Mouse (Mus musculus) liver, embryonic 14.5 days (tissue): ENCODE data around the gene Mip. TPM values are rescaled to one million over a fixed set of nuclear protein-coding genes. Genes with fewer than 3 reads are reported as not detected.
A peak's percentile ranks its signal among the peaks of the same experiment; 100 is the strongest.
"Not testable (repeated sequence)": the region's sequence is repeated elsewhere in the genome, so short reads cannot be mapped to it uniquely, and the experiment has no call there.

Source experiments
- ATAC-seq: fragments of 200-750 bp; cut with Nextera tagmentation; 2 replicates; pipeline ENCODE4 v1.8.0; 2017; ENCODE audit warnings: moderate number of reproducible peaks, mild to moderate bottlenecking, moderate library complexity; ENCODE audit not compliant: insufficient read depth
- DNase-seq, 3 experiments: peaks; one replicate each; pipeline ENCODE4 v3.0.0-alpha.2; 2012 to 2013; ENCODE audit warnings: low read depth in 3 of 3, low spot score in 3 of 3
- H3K27ac ChIP-seq: fragments of 300-500 bp; sonication (generic); 2 replicates; pipeline ENCODE4 v1.5.1; 2014; ENCODE audit warnings: moderate library complexity, mild to moderate bottlenecking, control low read depth, inconsistent platforms
- H3K27me3 ChIP-seq: fragments of 300-500 bp; sonication (generic); 2 replicates; pipeline ENCODE4 v1.6.1; 2014; ENCODE audit warnings: mild to moderate bottlenecking, low read length, moderate library complexity; ENCODE audit not compliant: control insufficient read depth, insufficient read depth
- H3K36me3 ChIP-seq: fragments of 300-500 bp; sonication (generic); replicated peaks from 2 replicates; pipeline ENCODE4 v1.6.1; 2014; ENCODE audit warnings: low read depth; ENCODE audit not compliant: control insufficient read depth, insufficient read depth
- H3K4me1 ChIP-seq, 2 experiments: fragments of 200-500 bp in 1 of 2; fragments of 300-500 bp in 1 of 2; sonication (generic) in 1 of 2; replicated peaks; 2 replicates each; pipeline ENCODE4 v1.6.1; 2012 to 2014; ENCODE audit warnings: antibody characterized with exemption in 1 of 2, inconsistent platforms in 1 of 2, low read length in 1 of 2; ENCODE audit not compliant: control insufficient read depth in 2 of 2, insufficient read depth in 2 of 2
- H3K4me2 ChIP-seq: fragments of 300-500 bp; sonication (generic); 2 replicates; pipeline ENCODE4 v1.6.1; 2014; ENCODE audit warnings: low read depth, mild to moderate bottlenecking, control low read depth, moderate library complexity
- H3K4me3 ChIP-seq, 2 experiments: fragments of 200-500 bp in 1 of 2; fragments of 300-500 bp in 1 of 2; sonication (generic) in 1 of 2; 2 replicates each; pipeline ENCODE4 v1.5.1; 2012 to 2014; ENCODE audit warnings: low read depth in 2 of 2, low read length in 2 of 2, mild to moderate bottlenecking in 2 of 2, control low read depth in 1 of 2, inconsistent platforms in 1 of 2, moderate library complexity in 1 of 2; ENCODE audit not compliant: insufficient read depth in 1 of 2
- H3K9ac ChIP-seq: fragments of 300-500 bp; sonication (generic); replicated peaks from 2 replicates; pipeline ENCODE4 v1.6.1; 2014; ENCODE audit warnings: mild to moderate bottlenecking, control low read depth, moderate library complexity
- H3K9me3 ChIP-seq: fragments of 300-500 bp; sonication (generic); 2 replicates; pipeline ENCODE4 v1.6.1; 2016; ENCODE audit warnings: low read length, mixed read lengths; ENCODE audit not compliant: control insufficient read depth
- CTCF ChIP-seq: IDR thresholded peaks from 2 replicates; pipeline ENCODE4 v1.5.1; 2016; ENCODE audit warnings: antibody characterized with exemption, low read depth, control low read depth
- EP300 ChIP-seq: IDR thresholded peaks from 2 replicates; pipeline ENCODE4 v1.6.1; 2016; ENCODE audit warnings: antibody characterized with exemption, low read depth
- WGBS: fragments of 180-500 bp; shearing (Covaris S2); extraction: QIAGEN DNeasy Blood & Tissue Kit; methylation state at CpG from one replicate; pipeline ENCODE4 v1.1.7; 2014; ENCODE audit not compliant: insufficient replicate concordance; 5-methylcytosine and 5-hydroxymethylcytosine counted together
- polyA plus RNA-seq, 2 experiments: library from polyadenylated mRNA; depleted of rRNA in 1 of 2; stranded (reverse) in 1 of 2; unstranded in 1 of 2; fragments of >200 nt; fragmentation: Nextera tagmentation in 1 of 2; extraction: Ambion mirVana in 1 of 2; gene quantifications; 2 replicates each; pipeline versions ENCODE4 v1.2.1 to v1.2.3; 2012 to 2014

Gene Mip
- polyA plus RNA-seq, 2 experiments = 0.02 TPM; not detected in 1

DNA sequence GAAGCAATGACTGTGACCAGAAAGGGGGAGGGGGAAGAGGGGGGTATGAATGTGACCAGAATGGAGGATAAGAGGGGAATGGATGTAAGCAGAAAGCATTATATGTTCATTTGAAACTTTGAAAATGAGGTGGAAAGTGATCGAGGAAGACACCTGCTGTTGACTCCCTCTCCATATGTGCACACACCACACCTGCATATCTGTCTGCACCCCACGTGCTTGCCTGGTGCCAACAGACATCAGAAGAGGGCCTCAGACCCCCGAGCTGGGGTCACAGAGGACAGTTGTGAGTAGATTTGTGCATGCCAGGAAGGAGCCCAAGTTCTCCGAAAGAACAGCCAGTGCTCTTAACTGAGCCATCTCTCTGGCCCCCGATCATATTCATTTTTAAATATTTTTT is 34.3 kb downstream of the Mip start:
- H3K27ac ChIP-seq = no peak overlapping the region
- ATAC-seq (no peak), DNase-seq (no peak)
- no peaks in the 10 kb centered on the region for H3K27me3 ChIP-seq
- no peaks in the 10 kb centered on the region for H3K9me3 ChIP-seq
- no peak overlapping the region for H3K4me3 ChIP-seq
- WGBS = 62% methylated on average over 5 of the region's 5 CpGs
- H3K4me1 ChIP-seq = peaks cover 0 to 8% of the 10 kb centered on the region in 2 experiments; a peak in 1 of 4 replicates
- H3K36me3 ChIP-seq = no peaks in the 10 kb centered on the region
- no peak for TF ChIP-seq CTCF
- TF ChIP-seq EP300 = no peak
- H3K4me2 ChIP-seq = no peak overlapping the region
- no peak overlapping the region for H3K9ac ChIP-seq

DNA sequence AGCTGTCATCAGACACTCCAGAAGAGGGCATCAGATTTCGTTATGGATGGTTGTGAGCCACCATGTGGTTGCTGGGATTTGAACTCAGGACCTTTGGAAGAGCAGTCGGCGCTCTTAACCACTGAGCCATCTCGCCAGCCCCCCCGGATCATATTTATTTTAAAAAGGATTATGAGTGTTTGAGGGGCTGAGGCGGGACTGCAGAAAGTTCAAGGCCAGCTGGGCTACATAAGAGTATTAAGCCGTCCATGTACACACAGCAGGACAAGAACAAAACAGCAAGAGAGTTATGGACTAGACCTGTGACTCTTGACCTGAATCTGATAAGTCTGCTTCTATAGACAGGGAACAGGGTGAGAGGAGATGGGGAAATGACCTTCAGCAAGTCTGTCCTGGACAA is 34.7 kb downstream of the Mip start:
- not testable (repeated sequence) for H3K9me3 ChIP-seq, H3K27ac ChIP-seq, H3K4me2 ChIP-seq, DNase-seq, H3K36me3 ChIP-seq, H3K9ac ChIP-seq, H3K27me3 ChIP-seq, H3K4me1 ChIP-seq, ATAC-seq, H3K4me3 ChIP-seq
- 74% methylated on average over 7 of the region's 7 CpGs for whole genome bisulfite sequencing

DNA sequence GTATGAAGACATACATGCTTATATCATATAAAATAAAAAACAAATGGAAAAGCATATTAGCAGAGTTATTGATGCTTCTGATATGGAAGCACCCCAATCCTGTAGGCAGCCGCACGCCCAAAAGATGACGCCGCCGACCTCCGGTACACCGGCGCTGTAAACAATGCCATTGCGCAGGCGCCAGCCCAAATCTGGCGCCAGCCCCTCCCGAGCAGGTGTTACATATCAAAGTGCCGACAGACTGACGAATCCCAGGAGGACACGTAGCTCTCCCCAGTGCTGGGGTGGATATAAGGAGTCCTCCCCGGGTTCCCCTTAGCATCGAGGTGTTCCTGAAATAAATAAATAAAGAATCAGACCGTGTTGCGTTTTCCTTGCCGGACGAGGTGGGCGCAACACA is 36.7 kb downstream of the Mip start:
- DNase-seq (no peak), ATAC-seq (no peak)
- no peak for TF ChIP-seq CTCF
- TF ChIP-seq EP300 = no peak
- Histone ChIP-seq H3K4me3 (no peak overlapping the region), H3K4me2 (no peak overlapping the region), H3K27ac (no peak overlapping the region), H3K9me3 (no peaks in the 10 kb centered on the region), H3K27me3 (no peaks in the 10 kb centered on the region), H3K4me1 (peaks cover 0 to 8% of the 10 kb centered on the region in 2 experiments; a peak in 1 of 4 replicates), H3K9ac (no peak overlapping the region), H3K36me3 (no peaks in the 10 kb centered on the region)
- WGBS = 77% methylated on average over 22 of the region's 22 CpGs

DNA sequence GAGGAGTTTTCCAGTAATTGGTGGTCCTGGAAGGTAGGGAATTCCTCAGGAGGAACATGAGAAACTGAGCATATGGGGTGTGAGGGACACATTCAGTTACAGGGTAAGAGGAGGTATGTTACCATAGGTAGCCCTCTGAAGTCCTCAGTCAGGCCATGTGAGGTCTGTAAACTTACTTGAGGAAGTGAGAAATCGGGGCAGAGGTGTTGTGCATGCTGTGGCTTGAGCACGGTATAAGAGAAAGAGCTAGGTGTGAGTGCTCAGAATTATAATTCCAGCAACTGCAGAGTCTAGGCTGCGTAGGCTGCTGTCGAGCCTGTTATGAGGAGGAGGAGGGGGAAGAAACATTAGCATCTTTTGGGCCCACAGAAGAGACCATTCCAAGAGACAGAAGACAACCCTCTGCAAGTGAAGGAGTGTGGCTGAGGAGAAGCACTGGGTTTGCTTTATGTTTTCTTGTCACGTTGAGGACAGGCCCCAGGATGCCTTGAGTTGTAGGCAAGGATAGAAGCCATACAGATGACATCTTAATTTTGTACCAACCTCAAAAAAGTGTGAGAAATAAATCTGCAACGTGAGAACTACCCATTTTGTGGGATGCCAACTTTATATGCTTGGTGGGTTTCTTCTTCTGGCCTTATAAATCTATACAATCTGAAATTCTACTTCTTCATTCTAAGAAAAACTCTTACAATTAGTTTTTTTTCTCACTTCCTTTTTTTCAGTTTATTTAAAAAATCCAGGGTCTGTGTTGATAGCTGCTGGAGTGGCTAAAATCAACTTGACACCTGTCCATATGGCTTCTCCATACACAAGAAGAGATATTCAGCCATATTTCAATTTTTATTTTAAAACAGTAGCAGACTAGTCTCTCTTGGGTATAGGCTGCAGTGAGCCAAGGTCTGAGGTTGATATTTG is 38.0 kb downstream of the Mip start:
- WGBS = 55% methylated on average over 6 of the region's 6 CpGs
- Histone ChIP-seq H3K4me1 (peaks cover 0 to 8% of the 10 kb centered on the region in 2 experiments; a peak in 1 of 4 replicates), H3K9me3 (no peaks in the 10 kb centered on the region), H3K4me3 (no peak overlapping the region), H3K27ac (no peak overlapping the region), H3K9ac (no peak overlapping the region), H3K36me3 (no peaks in the 10 kb centered on the region), H3K27me3 (no peaks in the 10 kb centered on the region), H3K4me2 (no peak overlapping the region)
- DNase-seq (no peak), ATAC-seq (no peak)
- no peak for TF ChIP-seq CTCF
- TF ChIP-seq EP300 = no peak

DNA sequence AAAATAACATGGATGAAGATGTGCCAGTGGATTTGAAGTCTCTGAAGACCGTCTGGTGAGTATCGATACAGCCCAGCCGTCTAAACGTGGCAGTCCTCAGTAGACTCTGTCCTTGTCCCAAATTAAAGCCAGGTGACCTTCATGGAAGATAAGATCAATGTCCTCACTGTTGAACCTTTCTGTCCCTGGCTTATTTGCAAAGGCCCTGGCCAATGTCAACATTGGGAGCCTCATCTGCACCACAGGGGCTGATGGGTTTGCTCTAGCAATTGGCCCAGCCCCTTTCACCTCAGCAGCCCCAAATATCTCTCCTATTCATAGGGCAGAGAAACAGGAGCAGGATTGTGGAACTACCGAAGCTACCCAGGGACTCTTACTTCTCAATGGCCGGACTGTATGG is 42.7 kb downstream of the Mip start, which contains the start of gene Apof:
TSS of gene Apof (plus strand) at position 301 of the 400 bp plus-strand sequence.
- Histone ChIP-seq H3K4me3 (peak within 1 kb of the TSS; percentile 28 to 36), H3K9ac (no peak within 1 kb of the TSS), H3K4me1 (peaks cover 0 to 5% of the 10 kb centered on the region in 2 experiments; a peak in 2 of 4 replicates), H3K36me3 (no peaks in the 10 kb centered on the region), H3K27ac (no peak within 1 kb of the TSS; the same call in 1 of the 2 replicates), H3K27me3 (no peaks in the 10 kb centered on the region), H3K9me3 (no peaks in the 10 kb centered on the region), H3K4me2 (peak within 1 kb of the TSS; percentile 80)
- 71% methylated on average over 6 of the region's 6 CpGs for WGBS
- ATAC-seq (no peak), DNase-seq (peak in 2 of 3 experiments; percentile 31 to 39)
- no peak for TF ChIP-seq EP300
- no peak for TF ChIP-seq CTCF
